Mouse (Mus musculus) T-helper 2 cell (primary cell): ENCODE data around the gene Rap1b.

Experiments used
- in situ Hi-C: fragments of 300-600 bp; cut with MboI, MseI; formaldehyde crosslinking; loops from one replicate; pipeline ENCODE4 v1.15.1; 2025; ENCODE audit warnings: high pct_unique_total_duplicates

Rap1b gene

DNA sequence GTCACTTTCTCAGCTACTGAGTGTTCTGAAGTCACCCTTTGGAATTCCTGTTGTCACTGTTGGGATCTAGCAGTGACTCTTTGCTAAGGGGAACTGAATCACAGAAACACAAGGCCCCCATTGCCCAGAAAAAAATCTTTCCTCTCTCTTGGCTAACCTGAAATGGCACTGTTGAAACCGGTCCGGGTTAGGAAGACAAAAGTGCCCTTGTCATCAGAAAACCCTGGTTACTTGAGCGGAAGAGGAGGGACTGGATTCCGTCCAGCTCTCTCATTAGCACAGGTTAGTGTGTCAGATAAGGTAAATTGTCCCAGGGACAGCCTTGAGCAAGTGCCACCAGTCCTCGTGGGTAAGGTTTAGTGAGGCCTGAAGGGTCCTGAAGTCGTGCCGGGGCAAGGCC is 14.5 kb upstream of the Rap1b start:
- in situ Hi-C loops = loop anchor here (5.0 to 10.0 kb wide), 2 partner anchors 52 to 1306 kb away; no protein-coding TSS in a partner anchor

DNA sequence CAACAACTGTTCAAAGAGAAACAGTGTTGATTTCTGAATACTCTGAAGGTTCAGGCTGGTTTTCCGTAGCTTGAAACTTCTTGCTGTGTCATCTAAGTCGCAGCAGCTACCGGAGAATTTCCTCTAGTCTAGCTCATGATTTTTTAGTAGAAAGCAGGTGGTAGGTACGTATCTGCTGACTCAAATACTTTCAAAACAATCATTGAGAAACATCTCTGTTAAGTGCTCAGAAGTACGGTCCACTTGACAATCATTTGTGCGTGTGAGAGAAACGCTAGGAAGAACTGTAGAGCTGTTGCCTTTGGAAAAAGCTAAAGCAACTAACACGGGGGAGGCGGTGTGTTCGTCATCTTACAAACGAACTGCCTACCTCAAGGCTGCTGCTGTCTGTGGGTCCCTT is 14.0 kb upstream of the Rap1b start:
- in situ Hi-C loops = loop anchor here (5.0 to 10.0 kb wide), 2 partner anchors 53 to 1305 kb away; no protein-coding TSS in a partner anchor

DNA sequence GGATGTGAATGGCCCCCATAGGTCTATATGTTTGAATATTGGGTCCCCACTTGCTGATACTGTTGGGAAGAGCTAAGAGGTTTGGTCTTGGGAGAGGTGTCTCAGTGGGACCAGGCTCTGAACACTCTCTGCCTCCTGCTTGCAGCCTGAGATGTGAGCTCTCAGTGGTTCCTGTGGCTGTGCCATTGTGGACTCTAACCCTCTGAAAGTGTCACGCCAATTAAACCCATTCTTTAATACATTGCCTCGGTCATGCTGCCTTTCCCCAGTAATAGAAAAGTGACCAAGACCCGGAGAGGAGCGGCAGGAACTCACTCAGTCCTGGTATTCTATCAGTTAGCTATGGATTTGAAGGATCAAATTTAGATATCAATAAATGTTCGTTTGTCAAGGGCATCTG is 12.4 kb upstream of the Rap1b start:
- in situ Hi-C loops = no loop called here

DNA sequence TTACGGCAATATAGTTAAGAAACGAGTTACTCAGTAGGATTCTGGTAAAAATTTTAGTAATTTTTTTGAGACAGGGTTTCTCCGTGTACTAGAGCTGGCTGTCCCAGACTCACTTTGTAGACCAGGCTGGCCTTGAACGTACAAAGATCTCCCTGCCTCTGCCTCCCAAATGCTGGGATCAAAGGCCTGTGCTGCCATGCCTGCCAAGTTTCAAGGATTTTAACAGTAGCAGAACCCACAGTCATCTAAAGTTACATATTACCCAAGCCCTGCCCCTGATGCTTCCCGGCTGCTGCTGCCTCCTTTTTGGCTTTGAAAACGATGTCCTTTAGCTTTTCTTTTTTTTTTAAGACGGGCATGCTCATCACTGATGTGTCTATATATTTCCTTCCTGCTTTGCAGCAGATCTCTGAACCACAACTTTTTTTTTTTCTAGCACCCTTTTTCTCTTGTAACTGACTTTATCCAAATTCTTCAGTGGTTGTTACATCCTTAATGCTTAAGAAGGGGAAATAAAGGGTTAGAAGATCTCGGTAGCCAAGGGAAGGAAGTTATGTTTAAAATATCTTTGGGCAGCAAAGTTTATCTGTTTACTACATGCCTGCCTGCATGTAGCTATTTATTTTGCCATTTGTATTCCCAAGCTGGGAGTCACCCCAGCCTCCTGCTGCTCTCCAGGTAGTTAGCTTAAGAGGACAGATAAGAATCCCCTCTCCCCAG is 10.3 kb upstream of the Rap1b start:
- in situ Hi-C loops = no loop called here

DNA sequence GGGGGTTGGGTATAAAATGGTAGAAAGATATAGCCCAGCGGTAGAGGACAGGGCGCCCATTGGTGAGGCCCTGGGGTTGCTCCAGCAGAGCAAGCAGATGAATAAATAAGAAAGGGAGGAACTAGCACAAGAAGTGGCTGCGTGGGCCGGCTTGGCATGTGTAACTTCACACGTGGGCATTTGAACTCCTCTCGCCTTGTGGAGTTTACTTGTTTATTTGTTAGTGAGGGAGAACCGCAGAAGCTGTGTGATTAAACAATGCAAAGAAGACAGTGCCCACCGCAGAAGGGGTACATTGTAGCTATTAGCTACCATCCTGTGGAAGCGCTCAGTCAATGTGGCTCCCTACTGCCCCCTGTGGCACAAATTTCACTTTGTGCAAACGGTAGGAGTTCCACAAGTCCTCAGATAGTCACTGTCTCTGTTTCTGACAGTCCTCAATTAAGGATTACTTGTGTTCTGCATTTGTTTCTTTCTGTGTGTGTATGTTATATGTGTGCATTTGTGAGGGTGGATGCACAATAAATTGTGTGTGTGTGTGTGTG is 6.9 kb upstream of the Rap1b start:
- in situ Hi-C loops = no loop called here

DNA sequence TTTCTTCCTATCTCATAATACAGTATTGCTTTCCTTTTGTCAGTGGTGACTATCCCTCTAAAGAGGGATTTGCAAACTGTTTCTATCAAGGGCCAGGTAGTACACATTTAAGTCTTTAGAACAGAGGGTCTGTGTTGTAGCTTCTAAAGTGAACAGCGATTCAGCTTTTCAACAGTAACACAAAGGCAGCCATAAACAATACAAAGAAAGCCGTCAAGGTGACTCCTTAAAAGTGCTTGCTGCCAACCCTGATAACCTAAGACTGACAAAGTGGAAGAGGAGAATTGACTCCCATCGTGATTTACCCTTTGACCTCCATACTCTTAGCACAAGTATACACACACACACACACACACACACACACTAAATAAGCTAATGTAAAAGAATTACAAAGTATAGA is 3.1 kb upstream of the Rap1b start:
- in situ Hi-C loops = no loop called here

DNA sequence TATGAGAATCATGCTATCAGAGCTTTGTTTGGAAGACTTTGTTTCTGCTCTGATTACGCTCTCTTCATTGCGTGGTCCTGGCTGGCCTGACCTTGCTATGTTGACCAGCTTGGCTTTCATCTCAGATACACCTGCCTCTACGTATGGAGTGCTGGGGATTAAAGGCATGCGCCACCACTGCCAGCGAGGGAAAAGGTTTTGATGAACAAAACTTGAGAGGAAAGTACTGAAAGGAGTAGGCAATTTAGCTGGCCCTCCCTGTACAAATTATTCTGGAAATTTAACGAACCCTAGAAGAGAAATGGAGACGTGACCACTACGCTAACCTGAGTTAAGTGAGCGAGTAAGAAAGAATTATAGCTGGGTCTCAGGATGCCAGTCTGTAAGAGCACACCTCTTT is 961 bp upstream of the Rap1b start:
- in situ Hi-C loops = no loop called here

DNA sequence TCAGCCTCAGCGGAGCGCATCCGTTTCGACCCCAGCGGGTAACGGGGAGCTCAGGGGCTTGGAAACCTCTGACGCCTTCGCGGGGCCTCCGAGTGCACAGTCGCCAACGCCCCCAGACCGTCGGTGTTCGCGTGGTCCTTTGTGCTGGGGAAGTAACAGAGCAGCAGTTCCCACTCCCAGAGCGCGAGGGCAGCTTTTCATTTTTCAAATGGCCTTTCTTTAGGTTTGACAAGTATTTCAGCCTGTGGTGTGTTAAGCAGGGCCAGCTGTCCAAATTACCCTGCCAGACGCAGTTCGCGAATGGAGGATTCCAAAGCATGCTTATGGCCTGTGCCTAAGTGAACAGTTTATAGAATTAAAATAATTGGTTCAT is 411 bp upstream of the Rap1b start:
- in situ Hi-C loops = no loop called here

DNA sequence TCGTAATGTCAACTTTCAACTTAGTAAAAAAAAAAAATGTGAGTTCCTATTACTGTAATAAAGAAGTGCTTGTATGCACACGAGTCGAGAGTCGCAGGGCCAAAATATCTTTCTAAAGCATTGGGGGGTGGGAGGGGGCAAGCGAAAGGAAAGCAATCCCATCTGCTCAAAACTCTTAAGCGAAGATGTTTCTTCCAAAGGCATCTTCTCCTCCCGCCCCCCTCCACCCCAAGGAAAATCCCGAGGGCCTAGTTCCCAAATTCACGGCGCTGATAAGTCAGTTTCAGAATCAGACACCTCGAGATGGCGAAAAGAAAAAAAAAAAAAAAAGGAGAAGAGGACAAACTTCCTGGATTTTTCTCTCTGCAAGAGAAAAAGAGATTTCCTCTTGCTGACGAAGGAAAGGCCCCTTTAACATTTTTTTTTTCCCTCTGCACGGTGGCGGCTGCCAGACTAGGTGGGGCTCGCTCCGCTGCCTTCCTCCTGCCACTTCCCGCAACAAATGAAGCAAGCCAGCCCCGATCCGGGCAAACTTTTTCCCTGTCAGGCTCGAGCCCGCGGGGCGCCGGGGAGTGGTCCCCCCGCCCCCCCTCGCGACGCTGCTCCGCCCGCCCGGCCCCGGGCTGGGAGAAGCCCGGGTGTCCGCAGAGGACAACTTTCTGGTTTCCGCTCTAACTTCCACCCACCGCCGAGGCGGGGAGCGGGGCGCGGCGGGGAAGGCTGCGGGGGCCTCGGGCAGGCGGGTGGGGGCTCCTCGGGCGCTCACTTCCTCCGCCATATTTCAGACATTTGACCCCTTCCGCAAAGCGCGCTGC is 846 bp downstream of the Rap1b start:
- in situ Hi-C loops = no loop called here

DNA sequence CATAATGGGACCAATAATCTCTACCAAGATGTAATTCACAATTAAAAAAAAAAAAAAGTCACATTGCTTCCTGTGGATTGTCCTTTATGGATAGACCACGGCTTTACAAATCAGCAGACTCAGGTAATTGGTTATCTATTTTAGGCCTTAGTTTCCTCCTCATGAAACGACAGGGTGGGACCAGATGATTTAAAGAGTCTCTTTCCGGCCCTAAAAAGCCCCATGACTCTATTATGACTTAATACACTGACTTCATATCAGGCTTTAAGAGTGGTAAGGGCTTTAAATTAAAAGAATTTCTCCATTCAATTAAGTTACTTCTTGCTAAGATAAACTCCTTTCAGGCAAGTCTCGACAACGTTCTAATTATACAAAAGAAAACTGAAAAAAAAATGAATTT is 1.6 kb downstream of the Rap1b start:
- in situ Hi-C loops = no loop called here

DNA sequence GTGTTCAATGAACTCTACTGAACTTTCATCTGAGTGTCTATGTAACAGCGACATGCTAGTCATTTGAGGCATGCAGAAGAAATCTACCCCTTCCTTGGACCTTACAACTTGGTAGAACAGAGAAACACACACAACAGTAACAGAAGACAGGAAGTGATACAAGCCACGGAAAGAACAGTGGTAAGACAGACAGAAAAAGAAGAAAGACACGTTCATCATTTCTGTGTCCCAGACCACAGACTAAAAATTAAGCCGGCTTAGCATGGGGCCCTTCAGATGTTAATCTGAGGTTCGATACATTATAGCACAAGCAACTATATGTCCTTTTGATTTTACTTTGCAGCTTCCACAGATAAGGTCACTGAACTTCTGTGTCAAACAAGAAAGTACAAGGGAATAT is 2.1 kb downstream of the Rap1b start:
- in situ Hi-C loops = no loop called here

DNA sequence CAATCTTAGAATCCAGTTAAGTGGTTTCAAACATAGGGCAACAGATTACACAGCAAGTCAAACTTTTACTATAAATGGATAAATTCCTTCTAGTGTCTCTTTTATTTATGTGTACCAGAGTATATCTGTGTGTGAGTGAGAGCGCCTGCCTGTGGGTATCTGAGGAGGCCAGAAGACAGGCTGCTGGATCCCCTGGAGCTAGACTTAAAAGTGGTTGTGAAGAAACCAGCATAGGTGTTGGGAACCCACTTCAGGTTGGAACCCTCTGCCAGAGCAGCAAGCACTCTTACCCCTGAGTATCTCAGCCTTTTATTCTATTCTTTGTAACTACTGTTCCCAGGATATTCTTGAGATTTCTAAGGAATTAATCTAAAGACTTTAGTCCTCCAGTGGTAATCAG is 4.1 kb downstream of the Rap1b start:
- in situ Hi-C loops = no loop called here

DNA sequence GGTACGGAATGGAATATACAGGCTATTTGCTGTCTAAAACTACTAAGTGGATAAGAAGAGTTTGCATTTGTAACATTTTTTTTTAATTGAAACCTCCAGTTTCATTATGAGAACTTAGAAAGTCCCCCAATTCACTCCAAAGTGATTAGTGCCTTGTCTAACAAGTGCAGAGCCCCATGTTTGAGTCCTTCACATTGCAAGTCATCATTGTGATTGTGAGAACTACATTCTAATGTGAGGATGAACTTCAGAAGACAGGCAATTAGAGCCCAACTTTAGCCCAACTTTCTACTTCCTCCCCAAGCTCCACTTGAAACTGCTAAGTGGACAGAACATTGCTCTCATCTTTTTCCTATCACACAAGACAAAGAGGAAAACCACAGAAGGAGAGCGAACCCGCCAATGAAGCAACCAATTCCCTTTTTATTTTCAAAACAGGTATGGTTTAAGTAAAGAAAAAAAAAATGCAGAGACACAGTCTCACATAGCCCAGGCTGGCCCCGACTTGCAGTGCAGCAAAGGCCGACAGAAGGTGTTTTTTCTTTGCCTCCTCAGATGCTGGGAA is 5.3 kb downstream of the Rap1b start:
- in situ Hi-C loops = no loop called here

DNA sequence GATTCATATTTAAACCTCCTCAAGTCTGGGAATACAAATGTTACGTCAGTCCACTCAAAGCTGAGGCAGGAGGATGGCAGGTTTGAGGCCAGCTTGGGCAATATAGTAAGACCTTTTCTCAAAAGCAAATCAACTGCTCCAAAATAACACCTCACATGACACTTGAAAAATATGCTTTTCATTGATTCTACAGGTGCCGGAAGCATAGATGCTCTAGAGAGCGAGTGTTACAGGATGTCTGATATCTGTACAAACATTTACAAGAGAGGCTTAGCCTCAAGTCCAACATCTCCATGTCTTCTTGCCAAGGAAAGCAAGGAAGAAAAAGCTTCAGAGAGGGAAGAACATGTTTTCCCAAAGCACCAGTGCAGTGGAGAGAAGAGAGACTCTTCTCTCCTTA is 6.1 kb downstream of the Rap1b start:
- in situ Hi-C loops = loop anchor here (10.0 kb wide), 1 partner anchor 75 kb away; no protein-coding TSS in a partner anchor

DNA sequence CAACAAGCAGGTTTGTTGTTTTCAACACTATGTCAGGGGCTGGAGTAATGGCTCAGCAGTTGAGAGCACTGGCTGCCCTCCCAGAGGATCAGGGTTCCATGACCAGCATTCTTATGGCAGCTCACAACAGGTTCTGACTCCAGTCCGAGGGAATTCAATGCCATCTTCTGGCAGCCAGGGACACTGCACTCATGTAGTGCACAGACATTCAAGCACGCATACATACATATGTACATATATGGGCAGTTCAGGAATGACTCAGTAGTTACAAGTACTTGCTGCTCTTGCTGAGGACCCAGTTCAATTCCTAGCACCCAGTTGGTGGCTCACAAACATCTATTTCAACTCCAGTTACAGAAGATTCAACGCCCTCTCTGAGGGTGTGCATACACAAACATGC is 6.9 kb downstream of the Rap1b start:
- in situ Hi-C loops = loop anchor here (10.0 kb wide), 1 partner anchor 76 kb away; no protein-coding TSS in a partner anchor

DNA sequence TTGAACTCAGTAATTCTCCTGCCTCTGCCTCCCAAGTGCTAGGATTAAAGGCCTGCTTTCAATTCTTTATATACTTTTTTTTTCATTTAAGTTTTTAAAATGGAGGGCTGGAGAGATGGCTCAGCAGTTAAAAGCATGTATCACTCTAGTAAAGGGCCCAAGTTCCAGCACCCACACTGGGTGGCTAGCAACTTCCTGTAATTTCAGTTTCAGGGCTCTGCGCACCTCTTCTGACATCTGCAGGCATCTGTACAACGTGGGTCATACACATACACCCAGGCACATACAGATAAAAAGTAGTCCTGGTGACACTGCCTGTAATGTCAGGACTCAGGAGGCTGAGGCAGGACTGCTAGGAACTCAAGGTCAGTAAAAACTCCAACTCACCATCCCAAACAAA is 9.5 kb downstream of the Rap1b start:
- in situ Hi-C loops = loop anchor here (10.0 kb wide), 1 partner anchor 78 kb away; no protein-coding TSS in a partner anchor

DNA sequence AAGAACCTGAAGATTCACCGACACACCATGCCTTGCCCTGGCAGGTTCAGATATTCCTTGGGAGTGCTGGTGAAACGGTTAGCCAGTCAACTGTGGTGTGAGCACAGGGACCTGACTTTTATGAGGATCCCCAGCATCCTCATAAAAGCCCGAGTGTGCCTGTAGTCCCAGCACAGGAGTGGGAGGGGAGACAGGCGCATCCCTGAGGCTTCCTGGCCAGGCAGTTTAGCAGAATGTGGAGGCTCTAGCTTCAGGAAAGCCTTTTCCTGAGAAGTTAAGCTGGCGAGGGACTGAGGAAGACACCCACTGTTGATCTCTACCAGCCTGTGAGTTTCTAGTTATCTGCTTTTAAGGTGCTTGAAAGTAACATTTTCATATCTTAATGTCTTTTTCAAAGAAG is 10.4 kb downstream of the Rap1b start:
- in situ Hi-C loops = loop anchor here (10.0 kb wide), 1 partner anchor 79 kb away; no protein-coding TSS in a partner anchor

DNA sequence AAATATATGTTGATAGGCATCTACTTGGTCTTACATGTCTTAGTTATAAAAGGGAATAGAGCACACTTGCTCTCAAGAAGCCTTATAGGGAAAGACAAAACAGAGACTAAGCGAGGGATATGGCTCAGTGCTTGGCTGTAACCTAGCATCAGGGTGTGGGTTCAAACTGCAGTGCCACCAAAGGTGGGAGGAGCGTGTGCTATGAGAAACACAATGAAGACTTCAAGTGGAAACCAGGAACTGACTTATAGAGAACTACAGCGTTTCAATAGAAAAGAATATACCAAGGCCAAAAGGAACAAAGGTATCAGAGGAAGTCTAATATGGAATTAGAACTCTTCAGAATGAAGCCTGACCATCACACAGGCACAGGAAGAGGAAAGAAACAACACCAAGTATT is 15.0 kb downstream of the Rap1b start:
- in situ Hi-C loops = loop anchor here (5.0 to 10.0 kb wide), 2 partner anchors 84 to 107 kb away; no protein-coding TSS in a partner anchor

DNA sequence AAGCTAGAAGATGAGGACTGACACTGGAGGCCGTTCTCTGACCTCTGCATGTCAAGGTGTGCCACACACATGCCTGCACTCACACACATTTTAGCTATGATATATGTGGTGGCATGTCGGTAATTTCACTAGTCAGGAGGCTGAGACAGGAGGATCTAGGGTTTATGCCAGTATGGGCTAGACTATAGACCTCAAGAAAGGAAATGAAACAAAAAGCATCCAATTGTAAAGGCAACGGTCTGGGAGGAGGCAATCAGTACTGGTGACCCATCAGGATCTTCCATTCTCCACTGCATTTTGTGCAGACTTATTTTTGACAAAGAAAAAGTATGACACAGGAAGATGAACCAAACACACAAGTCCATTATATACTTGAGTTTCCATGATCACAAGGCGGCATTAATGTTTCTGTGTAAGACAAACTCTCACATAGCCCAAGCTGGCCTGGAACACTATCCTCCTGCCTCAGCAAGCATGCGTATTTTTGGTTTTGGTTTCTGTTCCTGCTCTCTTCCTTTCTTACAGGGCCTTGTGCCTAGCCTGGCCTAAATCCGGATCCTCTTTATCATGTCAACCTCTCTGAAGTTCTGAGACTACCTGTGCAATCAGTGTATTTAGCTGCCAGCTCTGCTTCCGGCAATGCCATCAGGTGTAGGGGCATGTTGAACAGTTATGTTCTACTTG is 16.2 kb downstream of the Rap1b start:
- in situ Hi-C loops = loop anchor here (5.0 to 10.0 kb wide), 2 partner anchors 85 to 108 kb away; no protein-coding TSS in a partner anchor

DNA sequence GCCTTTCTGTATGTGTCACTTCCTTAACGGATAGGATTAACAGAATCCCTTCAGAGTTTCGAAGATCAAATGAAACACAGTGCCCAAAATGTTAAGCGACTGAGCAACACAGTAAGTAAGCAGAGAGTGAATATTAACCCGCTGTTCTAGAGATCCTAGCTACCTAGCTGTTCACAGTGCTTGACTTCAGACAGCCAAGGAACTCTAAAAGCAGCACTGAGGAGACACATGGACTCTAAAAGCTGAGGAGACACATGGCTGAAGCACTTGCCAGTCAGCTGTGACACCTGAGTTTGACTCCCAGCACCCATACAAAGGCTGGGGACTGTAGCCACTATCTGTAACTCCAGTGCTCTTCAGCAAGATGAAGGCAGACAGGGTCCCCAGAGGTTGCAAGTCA is 16.8 kb downstream of the Rap1b start:
- in situ Hi-C loops = no loop called here

DNA sequence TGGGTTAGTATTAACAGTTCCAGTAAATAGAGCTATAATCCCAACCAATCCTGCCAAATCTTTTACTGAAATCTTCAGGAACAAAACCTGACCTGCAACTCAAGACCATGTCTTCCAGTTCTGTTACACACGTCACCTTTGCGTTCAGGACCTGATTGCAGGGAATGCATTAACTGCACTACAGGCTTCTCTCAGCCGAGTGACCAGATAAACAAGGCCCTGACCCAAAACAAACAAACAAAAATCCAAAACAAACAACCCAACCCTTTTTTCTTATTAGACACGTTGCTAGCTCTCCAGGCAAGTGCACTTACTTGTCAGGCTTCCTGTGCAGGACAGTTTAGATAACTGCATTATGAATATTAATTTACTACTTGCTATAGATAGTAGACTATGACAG is 17.3 kb downstream of the Rap1b start:
- in situ Hi-C loops = no loop called here

DNA sequence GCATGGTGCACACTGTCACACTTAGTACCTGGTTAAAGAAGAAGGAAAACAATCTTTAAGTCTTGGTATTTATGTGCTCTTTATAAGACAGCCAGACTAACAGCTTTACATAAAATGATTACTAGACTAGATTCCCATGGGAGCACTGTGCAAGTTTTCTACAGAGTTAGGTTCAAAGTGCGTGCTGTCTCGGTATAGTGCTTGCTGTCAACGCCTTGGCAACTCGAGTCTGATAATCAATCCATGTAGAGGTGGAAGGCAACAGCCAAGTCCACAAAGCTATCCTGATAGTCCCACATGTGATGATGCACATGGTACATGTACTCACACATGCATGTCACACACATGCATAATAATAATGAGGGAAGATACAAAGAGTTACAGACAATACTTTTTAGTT is 21.2 kb downstream of the Rap1b start:
- in situ Hi-C loops = no loop called here
